Mouse (Mus musculus): ENCODE data around the gene Vcl. TPM values are rescaled to one million over a fixed set of nuclear protein-coding genes. Genes with fewer than 3 reads are reported as not detected.
A peak's percentile ranks its signal among the peaks of the same experiment; 100 is the strongest.

The Vcl gene
- polyA plus RNA-seq, 1 experiment from 2014 or later: 82.1 TPM

DNA sequence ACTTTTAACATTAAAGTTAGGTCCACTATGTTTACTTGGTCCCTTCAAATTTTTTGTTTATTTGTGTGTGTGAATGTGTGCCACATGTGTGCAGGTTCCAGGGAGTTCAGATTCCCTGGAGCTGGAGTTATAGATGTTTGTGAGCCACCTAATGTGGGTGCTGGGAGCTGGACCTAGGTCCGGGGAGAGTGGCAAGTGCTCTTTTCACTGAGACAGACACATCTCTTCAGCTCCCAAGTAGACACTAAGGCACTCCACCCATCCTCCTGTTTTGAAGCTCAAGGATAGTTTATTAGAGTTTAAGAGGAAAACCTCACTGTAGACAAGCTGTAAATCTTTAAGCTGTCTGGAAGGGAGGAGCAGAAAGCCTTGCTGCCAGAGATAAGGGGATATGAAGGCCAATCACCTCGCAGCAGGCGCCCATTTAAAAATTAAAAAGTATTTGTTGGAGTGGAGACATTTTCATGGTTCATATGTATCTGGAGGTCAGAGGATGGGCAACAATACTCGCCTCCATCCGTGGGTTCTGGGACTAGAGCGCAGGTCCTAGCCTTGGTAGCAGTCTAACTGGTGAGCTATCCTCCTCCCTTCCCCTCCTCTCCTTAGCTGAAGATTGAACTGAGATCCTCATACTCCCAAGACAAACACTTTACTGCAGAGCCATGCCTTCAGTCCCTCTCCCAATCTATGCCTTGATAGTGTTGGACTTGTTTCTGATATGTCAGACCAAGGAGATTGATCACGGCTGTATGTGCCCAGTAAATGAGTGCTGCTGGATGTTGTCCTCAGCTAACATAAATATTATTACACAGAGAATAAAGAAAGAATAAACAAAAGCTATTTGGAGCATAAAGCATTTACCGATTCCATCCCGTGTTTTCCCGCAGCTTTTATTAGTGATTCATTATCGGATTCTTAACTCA is 145.5 kb downstream of the Vcl start:
- ATAC-seq (replicated peaks; ENCODE audit: low FRiP score, low TSS enrichment, low read depth) (no peak), DNase-seq (ENCODE audit: low spot score) (no peak)
- peak overlapping the region; percentile 70 for H3K4me2 ChIP-seq (ENCODE audit: low read length)
- peak overlapping the region; percentile 61; the same call in 1 of the 2 replicates for H3K4me3 ChIP-seq (ENCODE audit: low read depth, low read length)
- no peak overlapping the region for H3K9ac ChIP-seq (ENCODE audit: low read length)
- H3K27me3 ChIP-seq (replicated peaks; ENCODE audit: control insufficient read depth, insufficient read depth, low read length): no peaks in the 10 kb centered on the region
- no peaks in the 10 kb centered on the region for H3K36me3 ChIP-seq (ENCODE audit: control insufficient read depth, insufficient read depth, low read length)
- H3K9me3 ChIP-seq (ENCODE audit: control insufficient read depth, low read length): no peaks in the 10 kb centered on the region
- H3K27ac ChIP-seq (ENCODE audit: low read depth): no peak overlapping the region; the same call in 1 of the 2 replicates
- peaks cover 20% of the 10 kb centered on the region for H3K4me1 ChIP-seq (replicated peaks; ENCODE audit: control insufficient read depth, insufficient read depth, low read length)
- WGBS: 33% methylated on average over 11 of the region's 11 CpGs

DNA sequence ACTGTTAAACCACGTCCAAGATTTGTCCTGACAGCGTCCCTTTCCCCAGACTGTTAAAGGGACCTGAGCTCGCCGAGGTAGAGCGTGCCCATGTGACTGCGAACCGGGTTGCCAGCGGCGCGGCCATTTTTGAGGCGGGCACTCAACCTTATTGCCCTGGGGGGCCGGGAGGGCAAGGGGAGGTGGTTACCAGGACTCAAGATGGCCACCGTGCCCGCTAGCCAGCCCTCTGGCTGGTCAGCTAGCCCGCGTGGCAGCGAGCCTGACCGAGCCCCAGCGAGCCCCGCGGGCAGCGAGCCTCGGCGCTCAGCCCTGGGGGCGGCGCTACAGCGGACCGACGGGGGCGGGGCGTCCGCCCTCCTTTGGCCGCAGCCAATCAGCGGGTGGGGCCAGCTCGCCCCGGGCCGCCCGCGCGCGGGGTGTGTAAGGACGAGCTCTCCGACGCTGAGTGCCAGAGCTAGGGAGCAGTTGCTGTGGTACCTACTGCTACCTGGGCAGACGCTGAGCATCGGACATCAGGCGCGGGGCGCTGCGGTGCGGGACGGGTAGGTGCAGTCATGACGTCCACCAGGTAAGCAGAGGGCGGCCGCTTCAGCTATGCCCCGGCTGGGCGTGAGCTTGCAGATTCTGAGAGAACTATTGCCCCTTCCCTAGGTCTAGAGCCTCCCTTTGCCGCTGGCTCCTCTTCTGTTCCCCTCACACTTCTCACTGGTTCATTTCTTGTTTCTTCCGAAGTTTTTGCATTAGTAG is 146.7 kb downstream of the Vcl start:
- DNase-seq (ENCODE audit: low spot score): peak; percentile 92
- H3K9ac ChIP-seq (ENCODE audit: low read length): peak overlapping the region; percentile 64
- under 1% methylated on average over 48 of the region's 59 CpGs for WGBS
- H3K4me2 ChIP-seq (ENCODE audit: low read length): peak overlapping the region; percentile 70
- peak overlapping the region; percentile 61 for H3K4me3 ChIP-seq (ENCODE audit: low read depth, low read length)
- H3K4me1 ChIP-seq (replicated peaks; ENCODE audit: control insufficient read depth, insufficient read depth, low read length): peaks cover 20% of the 10 kb centered on the region
- no peaks in the 10 kb centered on the region for H3K27me3 ChIP-seq (replicated peaks; ENCODE audit: control insufficient read depth, insufficient read depth, low read length)
- H3K27ac ChIP-seq (ENCODE audit: low read depth): peak overlapping the region; percentile 77
- ATAC-seq (replicated peaks; ENCODE audit: low FRiP score, low TSS enrichment, low read depth): peak; percentile 98
- no peaks in the 10 kb centered on the region for H3K36me3 ChIP-seq (ENCODE audit: control insufficient read depth, insufficient read depth, low read length)
- H3K9me3 ChIP-seq (ENCODE audit: control insufficient read depth, low read length): no peaks in the 10 kb centered on the region

DNA sequence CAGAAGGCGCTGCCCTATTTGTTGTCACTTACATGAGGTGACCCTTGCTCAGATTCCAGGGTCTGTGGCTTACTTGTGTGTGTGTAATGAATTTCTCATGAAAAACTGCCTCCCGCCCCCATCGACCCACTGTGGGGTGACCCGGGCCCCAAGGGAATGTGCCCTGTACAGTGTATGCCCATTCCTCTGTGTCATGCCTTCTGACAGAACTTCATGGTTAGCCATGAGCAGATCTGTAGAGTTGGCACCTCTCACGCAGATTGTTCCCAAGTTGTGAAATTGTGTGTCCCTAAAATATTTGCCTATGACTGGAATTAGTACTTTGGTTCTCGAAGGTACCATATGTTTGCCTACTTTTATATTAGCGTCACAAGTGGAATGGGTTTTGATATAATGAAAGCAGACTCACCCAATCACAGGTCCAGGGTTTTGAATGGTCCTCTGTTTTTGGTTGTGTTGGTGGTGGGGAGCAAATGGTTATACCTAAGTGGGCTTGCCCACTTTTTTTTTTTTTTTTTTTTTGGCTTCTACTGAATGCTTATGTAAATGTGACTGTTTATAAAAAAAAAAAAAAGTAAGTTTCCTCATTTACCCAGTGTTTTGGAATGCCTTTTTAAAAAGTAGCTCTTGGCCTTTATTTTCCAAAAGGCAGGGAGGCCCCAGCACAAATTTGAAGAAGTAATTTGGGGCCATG is 147.4 kb downstream of the Vcl start:
- no peak overlapping the region for H3K27ac ChIP-seq (ENCODE audit: low read depth)
- WGBS: 39% methylated on average over 7 of the region's 7 CpGs

DNA sequence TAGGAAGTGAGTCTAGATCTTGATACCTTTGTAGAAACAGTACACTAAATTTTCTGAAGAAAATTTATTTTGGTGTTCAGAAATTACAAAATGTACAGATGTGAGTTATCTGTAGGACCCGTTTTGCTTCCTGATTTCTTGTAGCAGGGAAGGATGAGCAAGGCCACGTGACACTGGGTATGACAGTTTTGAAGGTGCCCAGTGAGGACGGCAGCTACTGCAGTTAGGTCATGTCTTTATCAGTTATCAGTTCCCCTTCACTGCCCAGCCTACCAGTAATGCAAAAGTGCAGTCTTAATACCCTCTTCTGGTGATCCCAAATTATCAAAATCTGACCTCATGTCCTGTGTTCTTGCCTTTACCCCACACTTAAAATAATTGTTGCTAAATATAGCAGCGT is 148.7 kb downstream of the Vcl start:
- peaks cover 20% of the 10 kb centered on the region for H3K4me1 ChIP-seq (replicated peaks; ENCODE audit: control insufficient read depth, insufficient read depth, low read length)
- no peak for DNase-seq (ENCODE audit: low spot score)

More for the DNA sequence above, 147.4 kb downstream of the Vcl start:
- Histone ChIP-seq H3K36me3 (ENCODE audit: control insufficient read depth, insufficient read depth, low read length) (no peaks in the 10 kb centered on the region), H3K4me2 (ENCODE audit: low read length) (peak overlapping the region; percentile 70), H3K4me1 (replicated peaks; ENCODE audit: control insufficient read depth, insufficient read depth, low read length) (peaks cover 20% of the 10 kb centered on the region), H3K9ac (ENCODE audit: low read length) (peak overlapping the region; percentile 64), H3K27me3 (replicated peaks; ENCODE audit: control insufficient read depth, insufficient read depth, low read length) (no peaks in the 10 kb centered on the region), H3K4me3 (ENCODE audit: low read depth, low read length) (peak overlapping the region; percentile 61), H3K9me3 (ENCODE audit: control insufficient read depth, low read length) (no peaks in the 10 kb centered on the region)
- ATAC-seq (replicated peaks; ENCODE audit: low FRiP score, low TSS enrichment, low read depth) (no peak), DNase-seq (ENCODE audit: low spot score) (no peak)

DNA sequence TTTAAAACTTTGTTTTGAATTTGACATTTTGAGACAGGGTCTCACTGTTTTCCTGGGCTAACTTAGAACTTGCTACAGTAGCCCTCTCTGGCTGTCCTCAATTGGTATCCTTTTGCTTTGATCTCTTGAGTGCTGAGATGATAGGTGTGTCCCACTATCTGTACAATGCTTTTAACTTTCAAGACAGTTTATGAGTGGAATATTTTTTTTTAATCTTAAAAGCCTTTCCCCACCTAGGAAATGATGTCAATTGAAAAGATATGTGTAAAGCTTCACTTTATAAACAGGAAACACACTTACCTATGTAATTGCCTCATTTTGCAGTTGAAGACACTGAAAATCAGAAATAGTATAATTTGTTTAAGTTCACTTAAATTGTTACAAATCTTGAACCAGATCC is 149.3 kb downstream of the Vcl start:
- Histone ChIP-seq H3K9me3 (ENCODE audit: control insufficient read depth, low read length) (no peaks in the 10 kb centered on the region), H3K27ac (ENCODE audit: low read depth) (no peak overlapping the region), H3K4me2 (ENCODE audit: low read length) (no peak overlapping the region), H3K9ac (ENCODE audit: low read length) (no peak overlapping the region), H3K4me1 (replicated peaks; ENCODE audit: control insufficient read depth, insufficient read depth, low read length) (peaks cover 20% of the 10 kb centered on the region), H3K27me3 (replicated peaks; ENCODE audit: control insufficient read depth, insufficient read depth, low read length) (no peaks in the 10 kb centered on the region), H3K4me3 (ENCODE audit: low read depth, low read length) (no peak overlapping the region), H3K36me3 (ENCODE audit: control insufficient read depth, insufficient read depth, low read length) (no peaks in the 10 kb centered on the region)
- no peak for ATAC-seq (replicated peaks; ENCODE audit: low FRiP score, low TSS enrichment, low read depth)
- no peak for DNase-seq (ENCODE audit: low spot score)

More for the DNA sequence above, 148.7 kb downstream of the Vcl start:
- no peaks in the 10 kb centered on the region for H3K9me3 ChIP-seq (ENCODE audit: control insufficient read depth, low read length)
- no peak overlapping the region for H3K4me3 ChIP-seq (ENCODE audit: low read depth, low read length)
- no peak overlapping the region for H3K27ac ChIP-seq (ENCODE audit: low read depth)
- H3K27me3 ChIP-seq (replicated peaks; ENCODE audit: control insufficient read depth, insufficient read depth, low read length): no peaks in the 10 kb centered on the region
- WGBS: 75% methylated on average over 4 of the region's 4 CpGs
- no peak overlapping the region for H3K4me2 ChIP-seq (ENCODE audit: low read length)
- no peaks in the 10 kb centered on the region for H3K36me3 ChIP-seq (ENCODE audit: control insufficient read depth, insufficient read depth, low read length)
- no peak for ATAC-seq (replicated peaks; ENCODE audit: low FRiP score, low TSS enrichment, low read depth)
- no peak overlapping the region for H3K9ac ChIP-seq (ENCODE audit: low read length)

DNA sequence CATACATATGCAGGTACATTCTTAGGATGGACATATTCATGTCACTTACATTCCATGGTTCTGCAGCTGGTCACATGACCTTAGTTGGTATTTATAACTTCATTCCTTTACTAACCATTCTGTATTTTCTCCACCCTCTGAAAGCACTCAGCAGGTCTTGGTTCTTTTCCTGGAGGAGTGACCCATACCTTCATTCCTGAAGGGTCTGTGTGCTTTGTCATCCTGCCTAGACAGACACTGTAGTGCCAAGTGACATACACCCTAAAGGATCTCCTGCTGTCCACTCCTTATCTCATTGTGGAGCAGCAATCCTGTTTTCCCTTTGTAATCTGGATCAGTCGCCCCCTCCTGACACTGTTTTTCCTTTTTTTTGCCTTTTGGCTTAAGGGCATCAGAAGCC is 153.6 kb downstream of the Vcl start:
- no peaks in the 10 kb centered on the region for H3K27me3 ChIP-seq (replicated peaks; ENCODE audit: control insufficient read depth, insufficient read depth, low read length)
- no peak overlapping the region for H3K27ac ChIP-seq (ENCODE audit: low read depth)
- no peak overlapping the region for H3K4me3 ChIP-seq (ENCODE audit: low read depth, low read length)
- ATAC-seq (replicated peaks; ENCODE audit: low FRiP score, low TSS enrichment, low read depth): no peak
- H3K9me3 ChIP-seq (ENCODE audit: control insufficient read depth, low read length): no peaks in the 10 kb centered on the region
- no peak overlapping the region for H3K4me2 ChIP-seq (ENCODE audit: low read length)
- no peak for DNase-seq (ENCODE audit: low spot score)
- WGBS: 60% methylated on average over 1 of the region's 1 CpGs
- no peak overlapping the region for H3K9ac ChIP-seq (ENCODE audit: low read length)
- peaks cover 13% of the 10 kb centered on the region for H3K4me1 ChIP-seq (replicated peaks; ENCODE audit: control insufficient read depth, insufficient read depth, low read length)
- H3K36me3 ChIP-seq (ENCODE audit: control insufficient read depth, insufficient read depth, low read length): no peaks in the 10 kb centered on the region

Other genes starting within 250 kb of the Vcl start
- 19.6 and 20.0 TPM in 2 replicates for gene Fut11, start 234.4 kb upstream of the Vcl start, polyA plus RNA-seq (2014; fragmentation: Nextera tagmentation; extraction: Ambion mirVana)
- gene Chchd1, start 226.4 kb upstream of the Vcl start, polyA plus RNA-seq (2014; fragmentation: Nextera tagmentation; extraction: Ambion mirVana): 231 and 234 TPM in 2 replicates
- gene Zswim8, start 221.8 kb upstream of the Vcl start, polyA plus RNA-seq (2014; fragmentation: Nextera tagmentation; extraction: Ambion mirVana): 30.3 and 35.9 TPM in 2 replicates
- gene Ndst2, start 194.8 kb upstream of the Vcl start, polyA plus RNA-seq (2014; fragmentation: Nextera tagmentation; extraction: Ambion mirVana): 29.2 and 29.6 TPM in 2 replicates
- gene Camk2g, start 135.3 kb upstream of the Vcl start, polyA plus RNA-seq (2014; fragmentation: Nextera tagmentation; extraction: Ambion mirVana): 47.6 and 53.3 TPM in 2 replicates
- gene Plau, start 92.7 kb upstream of the Vcl start, polyA plus RNA-seq (2014; fragmentation: Nextera tagmentation; extraction: Ambion mirVana): 1.1 and 1.3 TPM in 2 replicates
- 73.3 and 82.7 TPM in 2 replicates for gene Ap3m1, start 123.1 kb downstream of the Vcl start, polyA plus RNA-seq (2014; fragmentation: Nextera tagmentation; extraction: Ambion mirVana)
- 180 TPM in 2 replicates for gene Adk, start 123.2 kb downstream of the Vcl start, polyA plus RNA-seq (2014; fragmentation: Nextera tagmentation; extraction: Ambion mirVana)